Mouse (Mus musculus) stomach, embryonic 14.5 days (tissue): Measurements from ENCODE around the gene Col19a1. TPM values are rescaled to one million over a fixed set of nuclear protein-coding genes. Genes with fewer than 3 reads are reported as not detected.

Source experiments
- ATAC-seq: fragments of 200-750 bp; cut with Nextera tagmentation; 2 replicates; pipeline ENCODE4 v1.8.0; 2017; ENCODE audit warnings: low read depth, moderate TSS enrichment; ENCODE audit not compliant: insufficient number of reproducible peaks, insufficient read depth, low FRiP score
- H3K27ac ChIP-seq: fragments of 300-500 bp; sonication (generic); 2 replicates; pipeline ENCODE4 v1.5.1; 2014; ENCODE audit warnings: mild to moderate bottlenecking, low read length, moderate library complexity, mixed read lengths
- H3K27me3 ChIP-seq: fragments of 300-500 bp; sonication (generic); 2 replicates; pipeline ENCODE4 v1.6.1; 2014; ENCODE audit warnings: low read length, control low read depth, mixed read lengths; ENCODE audit not compliant: control insufficient read depth, insufficient read depth
- H3K36me3 ChIP-seq: fragments of 300-500 bp; sonication (generic); 2 replicates; pipeline ENCODE4 v1.6.1; 2014; ENCODE audit warnings: mild to moderate bottlenecking, control low read depth, low read length, moderate library complexity, mixed read lengths; ENCODE audit not compliant: control insufficient read depth, insufficient read depth
- H3K4me1 ChIP-seq: fragments of 300-500 bp; sonication (generic); 2 replicates; pipeline ENCODE4 v1.6.1; 2014; ENCODE audit warnings: low read length, control low read depth, mixed read lengths; ENCODE audit not compliant: control insufficient read depth, insufficient read depth
- H3K4me2 ChIP-seq: fragments of 300-500 bp; sonication (generic); replicated peaks from 2 replicates; pipeline ENCODE4 v1.6.1; 2014; ENCODE audit warnings: low read depth, low read length, control low read depth
- H3K4me3 ChIP-seq: fragments of 300-500 bp; sonication (generic); 2 replicates; pipeline ENCODE4 v1.5.1; 2014; ENCODE audit warnings: low read depth, low read length, control low read depth
- H3K9ac ChIP-seq: fragments of 300-500 bp; sonication (generic); replicated peaks from 2 replicates; pipeline ENCODE4 v1.6.1; 2014; ENCODE audit warnings: low read depth, mild to moderate bottlenecking, control low read depth, low read length, moderate library complexity, mixed read lengths
- H3K9me3 ChIP-seq: fragments of 300-500 bp; sonication (generic); 2 replicates; pipeline ENCODE4 v1.6.1; 2016; ENCODE audit warnings: low read depth, low read length, control low read depth; ENCODE audit not compliant: control insufficient read depth
- WGBS: fragments of 180-500 bp; shearing (Covaris S2); extraction: QIAGEN DNeasy Blood & Tissue Kit; methylation state at CpG from one replicate; pipeline ENCODE4 v1.1.7; 2014; 5-methylcytosine and 5-hydroxymethylcytosine counted together
- polyA plus RNA-seq: library from polyadenylated mRNA; unstranded; fragments of >200 nt; fragmentation: Nextera tagmentation; extraction: Ambion mirVana; gene quantifications from 2 replicates; pipeline ENCODE4 v1.2.1, GENCODE M21; 2014

The Col19a1 gene
- polyA plus RNA-seq, 1 experiment from 2014 or later = 4.1 TPM

- ATAC-seq = peak; percentile 61; the same call in 1 of the 2 replicates
- H3K4me2 ChIP-seq = no peak overlapping the region
- no peak overlapping the region for H3K9ac ChIP-seq
- no peaks in the 10 kb centered on the region for H3K9me3 ChIP-seq
- no peaks in the 10 kb centered on the region for H3K27me3 ChIP-seq
- no peak overlapping the region for H3K27ac ChIP-seq
- no peaks in the 10 kb centered on the region for H3K4me1 ChIP-seq
- 46% methylated on average over 6 of the region's 6 CpGs for WGBS
- no peak overlapping the region for H3K4me3 ChIP-seq
- no peaks in the 10 kb centered on the region for H3K36me3 ChIP-seq
Measured at GRCm38 (mm10) chr1:24219041-24219440, 368.2 kb downstream of the Col19a1 start.

Other genes with a start within 250 kb of the Col19a1 start
- gene Lmbrd1, start 91.2 kb upstream of the Col19a1 start, polyA plus RNA-seq = 43.5 and 43.8 TPM in 2 replicates